In genomic region chr2:145934339-145935231, GRCm38 (mm10) we compare ENCODE assay signal across 8 mouse cellular contexts. TPM values are rescaled to one million over a fixed set of nuclear protein-coding genes. Genes with fewer than 3 reads are reported as not detected.
A peak's percentile ranks its signal among the peaks of the same experiment; 100 is the strongest.
DNase-seq lines count a peak whose midpoint lies in the region; ATAC-seq and TF ChIP-seq lines count a peak whose summit lies in the region.

Cfap61 (plus strand) TSS chr2:145934784.
Crnkl1 (minus strand) TSS chr2:145935014.

- no peaks in the 10 kb centered on the region for H3K27me3 ChIP-seq in ES-Bruce4 (ENCODE audit: control insufficient read depth, insufficient read depth, low read length, poor library complexity, severe bottlenecking)
- H3K27me3 ChIP-seq in forebrain, embryonic 13.5 days: 0 out of 2 replicates have a peak, but pooled peaks cover 2% of the 10 kb centered on the region
- H3K27me3 ChIP-seq in liver, postnatal 0 days (ENCODE audit: insufficient read depth, low read length): no peaks in the 10 kb centered on the region
- H3K27me3 ChIP-seq in neural tube, embryonic 14.5 days (ENCODE audit: control insufficient read depth, insufficient read depth, low read length): no peaks in the 10 kb centered on the region

- ATAC-seq in cerebellum, adult (ENCODE audit: insufficient number of reproducible peaks, low FRiP score, low TSS enrichment): peak; percentile 99
- ATAC-seq in forebrain, embryonic 13.5 days: peak; percentile 98
- ATAC-seq in liver, postnatal 0 days: peak; percentile 99
- peak; percentile 98 for ATAC-seq in neural tube, embryonic 14.5 days (ENCODE audit: low read depth)

- H3K27ac ChIP-seq in ES-Bruce4 (ENCODE audit: insufficient read depth, low read length): no peak within 1 kb of the TSS
- no peak within 1 kb of the TSS for H3K27ac ChIP-seq in forebrain, embryonic 13.5 days
- H3K27ac ChIP-seq in liver, postnatal 0 days (ENCODE audit: low read depth): peak within 1 kb of the TSS; percentile 63; the same call in 1 of the 2 replicates
- H3K27ac ChIP-seq in neural tube, embryonic 14.5 days (ENCODE audit: low read depth, low read length): no peak within 1 kb of the TSS

- WGBS in forebrain, embryonic 13.5 days: under 1% methylated on average over 61 of the region's 61 CpGs
- WGBS in large intestine, adult 2 months: under 1% methylated on average over 61 of the region's 61 CpGs
- under 1% methylated on average over 61 of the region's 61 CpGs for WGBS in liver, postnatal 0 days (ENCODE audit: insufficient replicate concordance)
- WGBS in neural tube, embryonic 14.5 days: under 1% methylated on average over 61 of the region's 61 CpGs

- intact Hi-C loops in heart, postnatal 10 days (cut with DNase I): no loop called here

- H3K4me3 ChIP-seq in ES-Bruce4 (ENCODE audit: low read depth, low read length): peak within 1 kb of the TSS; percentile 92
- peak within 1 kb of the TSS; percentile 69 for H3K4me3 ChIP-seq in forebrain, embryonic 13.5 days
- H3K4me3 ChIP-seq in liver, postnatal 0 days (ENCODE audit: low read depth, low read length): peak within 1 kb of the TSS; percentile 87
- H3K4me3 ChIP-seq in neural tube, embryonic 14.5 days (ENCODE audit: low read depth, low read length): peak within 1 kb of the TSS; percentile 71

- TF ChIP-seq EP300 in ES-Bruce4 (IDR thresholded peaks at IDR 0.05; ENCODE audit: insufficient read depth, low read depth, low read length): no peak
- TF ChIP-seq EP300 in liver, postnatal 0 days (IDR thresholded peaks at IDR 0.05; ENCODE audit: low read depth): no peak

- no peak for TF ChIP-seq POLR2A in ES-Bruce4 (IDR thresholded peaks at IDR 0.05; ENCODE audit: insufficient read depth, low read length)

- H3K4me1 ChIP-seq in ES-Bruce4 (ENCODE audit: control insufficient read depth, insufficient read depth, low read length): no peaks in the 10 kb centered on the region
- peaks cover 11% of the 10 kb centered on the region for H3K4me1 ChIP-seq in forebrain, embryonic 13.5 days
- H3K4me1 ChIP-seq in liver, postnatal 0 days (ENCODE audit: insufficient read depth): peaks cover 8% of the 10 kb centered on the region
- peaks cover 6% of the 10 kb centered on the region for H3K4me1 ChIP-seq in neural tube, embryonic 14.5 days (ENCODE audit: control insufficient read depth, insufficient read depth, low read length)

- H3K9me3 ChIP-seq in ES-Bruce4 (replicated peaks; ENCODE audit: control insufficient read depth, insufficient read depth, low read length, poor library complexity, severe bottlenecking): no peaks in the 10 kb centered on the region
- no peaks in the 10 kb centered on the region for H3K9me3 ChIP-seq in forebrain, embryonic 13.5 days (replicated peaks)
- no peaks in the 10 kb centered on the region for H3K9me3 ChIP-seq in liver, postnatal 0 days (ENCODE audit: low read length)
- H3K9me3 ChIP-seq in neural tube, embryonic 14.5 days (ENCODE audit: control insufficient read depth, low read length): no peaks in the 10 kb centered on the region

- H3K36me3 ChIP-seq in ES-Bruce4 (ENCODE audit: control insufficient read depth, insufficient read depth, low read length, poor library complexity, severe bottlenecking): peaks cover 12% of the 10 kb centered on the region
- peaks cover 31% of the 10 kb centered on the region for H3K36me3 ChIP-seq in forebrain, embryonic 13.5 days (ENCODE audit: poor library complexity, severe bottlenecking)
- peaks cover 22% of the 10 kb centered on the region for H3K36me3 ChIP-seq in liver, postnatal 0 days (replicated peaks; ENCODE audit: insufficient read depth, low read length)
- H3K36me3 ChIP-seq in neural tube, embryonic 14.5 days (ENCODE audit: control insufficient read depth, insufficient read depth, low read length): peaks cover 26% of the 10 kb centered on the region

- DNase-seq in heart, postnatal 10 days: peak; percentile 96 to 98
- peak; percentile 94 for DNase-seq in large intestine, adult 2 months (ENCODE audit: low read depth, low spot score)
- DNase-seq in liver, postnatal 0 days: peak; percentile 94
- peak; percentile 95 for DNase-seq in testis, postnatal 10 days (ENCODE audit: low spot score)

- peak within 1 kb of the TSS; percentile 69 for H3K9ac ChIP-seq in ES-Bruce4 (ENCODE audit: low read depth, poor library complexity, severe bottlenecking)
- H3K9ac ChIP-seq in forebrain, embryonic 13.5 days: peak within 1 kb of the TSS; percentile 71
- peak within 1 kb of the TSS; percentile 90 for H3K9ac ChIP-seq in liver, postnatal 0 days (replicated peaks)
- peak within 1 kb of the TSS; percentile 52; the same call in 1 of the 2 replicates for H3K9ac ChIP-seq in neural tube, embryonic 14.5 days (replicated peaks; ENCODE audit: low read depth, low read length)

- no peak for TF ChIP-seq CTCF in ES-Bruce4 (IDR thresholded peaks at IDR 0.05; ENCODE audit: low read depth, low read length)
- TF ChIP-seq CTCF in liver, postnatal 0 days (IDR thresholded peaks at IDR 0.05; ENCODE audit: low read depth): no peak

- peak within 1 kb of the TSS; percentile 93 for H3K4me2 ChIP-seq in forebrain, embryonic 13.5 days
- peak within 1 kb of the TSS; percentile 87 for H3K4me2 ChIP-seq in liver, postnatal 0 days (ENCODE audit: low read depth, low read length)
- peak within 1 kb of the TSS; percentile 91 for H3K4me2 ChIP-seq in neural tube, embryonic 14.5 days (ENCODE audit: low read depth, low read length)

RNA-seq across cellular contexts. Expression of gene Cfap61, which starts in this region (rescaled TPM):
- polyA plus RNA-seq in ES-Bruce4 (2011; ENCODE audit: insufficient read depth, insufficient read length, low read depth, missing spikeins): 1.1 and 2.4 TPM in 2 replicates
- polyA plus RNA-seq in forebrain, embryonic 13.5 days (2015; fragmentation: Nextera tagmentation; extraction: Ambion mirVana): 2.0 and 2.3 TPM in 2 replicates
- 1 to 10 TPM; 1.0 to 1.7 TPM for total RNA-seq in heart, postnatal 10 days (2021)
- polyA plus RNA-seq in large intestine, adult 2 months (2012; rRNA removed): 0.14 and 0.17 TPM in 2 replicates
- 0.05 TPM in 1 of 2 replicates, not detected in the other for polyA plus RNA-seq in liver, postnatal 0 days (2015; fragmentation: Nextera tagmentation; extraction: Ambion mirVana)
- polyA plus RNA-seq in neural tube, embryonic 14.5 days (2014; fragmentation: Nextera tagmentation; extraction: Ambion mirVana): 2.6 and 4.9 TPM in 2 replicates

RNA-seq across cellular contexts. Expression of gene Crnkl1, which starts in this region (rescaled TPM):
- polyA plus RNA-seq in ES-Bruce4 (2011; ENCODE audit: insufficient read depth, insufficient read length, low read depth, missing spikeins): 32.7 and 35.8 TPM in 2 replicates
- 35.0 and 35.5 TPM in 2 replicates for polyA plus RNA-seq in forebrain, embryonic 13.5 days (2015; fragmentation: Nextera tagmentation; extraction: Ambion mirVana)
- total RNA-seq in heart, postnatal 10 days (2021): 10 to 100 TPM; 18.3 to 21.0 TPM
- 2.9 and 7.0 TPM in 2 replicates for polyA plus RNA-seq in large intestine, adult 2 months (2012; rRNA removed)
- 9.7 and 10.7 TPM in 2 replicates for polyA plus RNA-seq in liver, postnatal 0 days (2015; fragmentation: Nextera tagmentation; extraction: Ambion mirVana)
- polyA plus RNA-seq in neural tube, embryonic 14.5 days (2014; fragmentation: Nextera tagmentation; extraction: Ambion mirVana): 26.1 and 28.7 TPM in 2 replicates
